Comparison of ENCODE assay signal across 13 mouse cellular contexts in the genomic region with DNA sequence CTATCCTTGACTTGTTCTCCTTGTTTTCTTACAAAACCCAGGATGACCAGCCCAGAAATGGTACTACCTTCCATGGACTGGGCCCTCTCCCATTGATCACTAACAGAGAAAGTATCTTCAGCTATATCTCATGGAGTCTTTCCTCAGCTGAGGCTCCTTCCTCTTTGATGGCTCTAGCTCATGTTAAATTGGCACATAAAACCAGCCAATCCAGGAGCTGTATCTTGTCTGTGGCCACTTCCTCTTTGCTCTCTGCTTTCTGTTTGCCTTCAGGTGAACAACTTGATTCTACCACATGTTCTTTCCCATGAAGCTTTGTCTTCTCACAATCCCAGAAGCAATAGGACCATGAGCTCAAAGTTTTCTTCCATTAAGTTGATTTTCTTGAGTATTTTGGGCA.
"Had no signal": no experiment of that assay in that cellular context is flagged by ENCODE, and none has a peak within 500 bp of the region (broad histone marks: within the 10 kb centered on the region; RNA-seq: fewer than 3 reads in every experiment).

No protein-coding gene starts in this region.

- DNase-seq: liver, embryonic 13.5 days; liver, postnatal 0 days; lung, adult 2 months; lung, postnatal 4 days; midbrain, embryonic 14.5 days; right cerebral cortex, postnatal 25 days; right cerebral cortex, postnatal 4 days; spleen, adult 18-20 months; thymus, adult 2 months; thymus, postnatal 25 days; thymus, postnatal 4 days had no signal

- ATAC-seq: liver, postnatal 0 days; lung, postnatal 0 days; midbrain, embryonic 16.5 days had no signal
